Mouse (Mus musculus) stomach, postnatal 0 days (tissue): Measurements from ENCODE around the gene Megf8.

ENCODE experiments used
- CTCF ChIP-seq: IDR thresholded peaks from 2 replicates; pipeline ENCODE4 v1.5.1; 2016; ENCODE audit warnings: antibody characterized with exemption, low read depth, mild to moderate bottlenecking, moderate library complexity
- EP300 ChIP-seq: optimal IDR thresholded peaks from 2 replicates; pipeline ENCODE3; 2016; ENCODE audit warnings: antibody characterized with exemption

GRCm38 (mm10) chr7:25314606-25315305, 2.2 kb upstream of the Megf8 start:
- TF ChIP-seq CTCF (no peak), EP300 (no peak)
